Mouse (Mus musculus): ENCODE measurements around the gene Olfr78. TPM values are rescaled to one million over a fixed set of nuclear protein-coding genes. Genes with fewer than 3 reads are reported as not detected.

Gene Olfr78
- 1 to 10 TPM in 1 of 2 experiments, under 1 TPM in 1; 0.83 to 1.9 TPM for total RNA-seq (2021)
- long read RNA-seq, experiment 1, partial matches to known transcripts = 0 of 1 reads
- long read RNA-seq, experiment 1, other reads (novel, unspliced or antisense) = 0 of 1 reads
- long read RNA-seq, experiment 2, partial matches to known transcripts = 0 of 1 reads
- long read RNA-seq, experiment 2, other reads (novel, unspliced or antisense) = 0 of 1 reads

DNA sequence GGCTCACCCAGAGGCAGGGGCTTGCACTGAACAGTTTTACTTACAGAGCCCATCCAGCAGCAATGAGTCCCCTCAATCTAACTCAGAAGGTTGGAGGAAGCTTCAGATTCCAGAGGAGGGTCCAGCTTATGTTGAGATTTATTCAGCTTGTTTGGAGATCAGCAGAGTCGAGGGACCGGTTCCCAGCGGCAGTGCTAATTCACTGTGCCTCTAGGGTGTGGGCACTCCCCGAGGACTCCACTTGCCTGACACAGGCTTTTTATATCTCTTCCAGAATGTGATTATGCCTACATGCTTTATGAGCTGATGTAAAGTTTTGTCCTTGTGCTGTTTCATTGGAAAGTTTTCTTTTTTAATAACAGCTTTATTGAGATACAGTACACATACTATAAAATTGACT is at the start of gene Olfr78, which contains the start of gene Olfr560:
TSS of gene Olfr78 (minus strand) at position 206 of the 400 bp plus-strand sequence.
TSS of gene Olfr560 (minus strand) at position 101 of the 400 bp plus-strand sequence.
- DNase-seq (ENCODE audit: low spot score in 2 of 2) = no peak

DNA sequence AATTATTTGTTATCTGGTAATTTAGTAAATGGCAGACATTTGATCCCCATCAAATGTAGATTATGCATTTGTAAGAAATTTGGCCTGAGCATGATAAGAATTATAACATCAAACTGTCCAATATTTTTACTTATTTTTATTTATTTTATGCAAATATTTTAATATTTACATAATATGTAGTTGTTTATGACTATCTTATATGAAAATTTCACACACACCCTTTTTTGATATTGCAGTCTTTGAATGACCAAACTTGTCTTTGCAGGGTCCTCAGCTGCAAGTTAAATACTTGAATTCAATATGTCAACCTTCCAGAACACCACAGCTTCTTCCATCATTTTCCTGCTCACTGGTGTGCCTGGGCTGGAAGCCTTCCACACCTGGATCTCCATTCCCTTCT is 43.9 kb upstream of the Olfr78 start, which contains the start of gene Olfr564:
TSS of gene Olfr564 (plus strand) at position 301 of the 400 bp plus-strand sequence.
- DNase-seq (ENCODE audit: low spot score in 2 of 2) = no peak

DNA sequence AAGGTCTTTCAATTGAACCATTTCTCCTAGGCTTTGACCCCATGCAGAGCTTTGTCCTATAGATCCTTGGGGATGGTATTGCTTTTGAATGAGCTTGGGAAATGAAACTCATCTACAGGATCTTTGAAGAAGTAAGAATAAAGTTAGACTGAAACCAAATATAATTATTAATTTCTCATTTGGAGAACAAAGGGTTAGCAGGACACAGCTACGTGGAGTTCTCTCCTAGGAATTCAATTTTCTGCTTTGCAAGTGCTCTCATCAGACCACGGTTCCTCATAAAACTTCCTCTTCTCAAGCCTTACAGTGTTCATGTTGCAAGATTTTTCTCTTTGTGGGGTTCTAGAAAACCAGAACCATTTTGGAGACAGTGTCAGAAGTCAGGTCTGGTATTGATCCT is 11.7 kb upstream of the Olfr78 start, which contains the start of gene Olfr561:
TSS of gene Olfr561 (plus strand) at position 301 of the 400 bp plus-strand sequence.
- no peak for DNase-seq (ENCODE audit: low spot score in 2 of 2)

DNA sequence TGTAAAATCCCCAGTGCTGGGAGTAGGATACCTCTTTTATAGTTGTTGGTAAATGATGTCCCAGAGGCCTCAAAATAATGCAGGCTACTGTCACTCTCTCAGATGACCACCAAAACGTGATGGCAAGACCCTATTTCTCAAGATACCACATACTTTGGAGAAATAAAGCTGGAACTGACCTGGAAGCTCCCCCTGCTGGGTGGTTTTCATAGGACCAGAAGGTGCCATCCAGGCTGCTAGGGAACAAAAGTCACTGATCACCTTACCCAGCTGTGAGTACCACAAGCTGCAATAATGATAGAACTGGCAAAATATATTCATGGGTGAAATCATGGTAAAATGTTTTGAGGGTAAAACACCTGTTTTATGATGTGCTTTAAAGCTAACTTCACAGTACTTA is 7.2 kb downstream of the Olfr78 start:
- no peak for DNase-seq (ENCODE audit: low spot score in 2 of 2)

DNA sequence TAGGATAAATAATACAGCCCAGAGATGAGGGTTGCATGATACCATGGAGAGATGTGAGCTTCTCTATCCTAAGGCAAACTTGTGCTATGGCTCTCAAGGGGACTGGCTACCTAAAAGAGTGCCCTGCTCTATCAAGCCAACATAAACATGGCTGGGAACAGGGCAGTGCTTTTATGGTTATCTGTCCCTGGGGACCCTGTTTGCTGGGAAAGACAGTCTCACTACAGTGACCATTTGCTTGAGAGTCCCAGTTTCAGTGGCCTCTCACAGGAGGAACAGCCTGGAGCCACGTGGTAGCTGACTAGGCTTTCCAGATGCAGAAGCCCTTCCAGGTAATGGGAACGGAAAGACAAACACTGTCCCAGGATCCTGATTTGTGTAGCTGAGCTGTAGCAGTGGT is 21.6 kb downstream of the Olfr78 start:
- DNase-seq (ENCODE audit: low spot score in 2 of 2) = no peak

DNA sequence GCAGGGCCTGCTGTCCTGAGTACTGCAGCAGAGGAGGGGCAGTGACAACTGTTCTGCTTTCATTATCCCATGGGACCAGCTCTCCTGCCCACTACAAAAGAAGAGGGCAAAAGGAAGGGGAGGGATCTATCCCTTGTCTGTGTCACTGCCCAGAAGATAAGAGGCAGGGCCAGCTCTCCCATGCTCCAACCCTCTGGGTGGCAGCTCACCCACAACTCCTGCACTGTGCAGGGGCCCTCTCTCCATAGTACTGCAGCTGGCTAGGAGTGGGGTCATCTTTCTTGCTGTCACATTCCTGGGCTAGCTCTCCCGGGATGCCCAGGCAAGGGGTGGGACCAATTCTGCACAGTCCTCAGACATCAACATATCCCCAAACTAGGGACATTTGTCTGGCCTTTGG is 25.5 kb downstream of the Olfr78 start:
- DNase-seq (ENCODE audit: low spot score in 2 of 2) = no peak

DNA sequence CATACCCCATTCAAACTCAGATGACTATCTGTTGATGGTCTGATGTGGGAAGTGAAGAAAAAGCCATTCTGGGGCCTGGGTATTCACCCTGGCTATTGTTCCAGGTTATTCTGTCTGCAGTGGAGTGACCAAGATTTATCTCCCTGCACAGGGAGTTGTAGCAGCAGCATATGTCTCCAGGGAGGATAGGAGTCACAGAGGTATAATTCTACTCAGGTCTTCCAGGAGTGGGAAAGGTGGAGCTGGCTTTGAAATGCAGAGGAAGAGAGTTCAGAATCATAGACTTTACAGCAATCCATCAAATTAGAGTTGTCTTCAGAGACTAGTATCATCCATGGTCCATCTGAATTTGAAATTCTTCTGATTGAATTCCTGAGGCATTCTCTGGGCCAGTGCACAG is 31.9 kb downstream of the Olfr78 start, which contains the start of gene Olfr559:
TSS of gene Olfr559 (minus strand) at position 101 of the 400 bp plus-strand sequence.
- no peak for DNase-seq (ENCODE audit: low spot score in 2 of 2)

DNA sequence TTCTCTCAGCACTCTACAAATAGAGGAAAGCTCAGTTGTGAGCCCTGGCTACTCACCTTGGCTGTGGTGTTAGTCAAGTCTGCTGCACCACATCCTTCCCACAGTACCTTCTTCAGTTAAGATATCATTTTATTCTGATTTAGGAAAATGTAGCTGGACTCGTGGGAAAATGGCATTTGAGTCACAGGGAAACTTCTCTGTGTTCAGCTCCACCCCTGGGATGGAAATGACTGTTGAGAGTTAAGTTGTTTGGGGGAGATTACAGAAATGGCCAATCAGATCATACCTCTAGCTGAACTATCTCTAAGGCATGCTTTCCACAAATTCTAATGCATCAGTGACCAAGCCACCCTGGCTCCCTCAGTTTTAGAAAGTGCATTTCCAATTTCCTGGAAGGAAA is 40.3 kb downstream of the Olfr78 start, which contains the start of gene Olfr33:
TSS of gene Olfr33 (minus strand) at position 101 of the 400 bp plus-strand sequence.
- no peak for DNase-seq (ENCODE audit: low spot score in 2 of 2)

DNA sequence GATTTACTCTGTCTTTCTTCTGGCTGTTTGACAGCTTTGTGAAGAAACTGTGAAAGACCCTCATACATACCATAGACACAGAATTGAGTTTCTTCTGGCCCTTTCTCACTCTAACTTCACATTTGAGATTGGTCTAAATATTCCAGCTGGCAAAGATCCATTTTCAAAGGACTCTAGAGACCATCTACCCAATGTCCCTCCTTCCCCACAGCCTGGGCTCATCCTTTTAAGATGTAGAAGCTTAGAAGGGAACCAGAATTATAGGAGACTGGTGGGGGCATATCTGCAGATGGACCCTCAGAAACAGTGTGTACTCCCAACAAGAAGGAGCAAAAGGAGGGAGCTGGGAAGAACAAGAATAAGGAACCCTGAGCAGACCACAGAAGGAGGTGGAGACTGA is 57.4 kb downstream of the Olfr78 start, which contains the start of gene Olfr558:
TSS of gene Olfr558 (plus strand) at position 301 of the 400 bp plus-strand sequence.
- no peak for DNase-seq (ENCODE audit: low spot score in 2 of 2)

DNA sequence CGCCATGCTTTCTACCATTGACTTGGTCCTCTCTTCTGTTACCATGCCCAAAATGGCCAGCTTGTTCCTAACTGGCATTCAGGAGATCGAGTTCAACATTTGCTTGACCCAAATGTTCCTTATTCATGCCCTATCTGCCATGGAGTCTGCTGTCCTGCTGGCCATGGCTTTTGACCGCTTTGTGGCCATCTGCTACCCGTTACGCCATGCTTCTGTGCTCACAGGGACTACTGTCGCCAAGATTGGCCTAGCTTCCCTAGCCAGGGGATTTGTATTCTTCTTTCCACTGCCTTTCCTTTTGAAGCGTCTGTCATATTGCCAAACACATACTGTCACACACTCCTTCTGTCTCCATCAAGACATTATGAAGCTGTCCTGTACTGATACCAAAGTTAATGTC is 60.8 kb downstream of the Olfr78 start:
- no peak for DNase-seq (ENCODE audit: low spot score in 2 of 2)

DNA sequence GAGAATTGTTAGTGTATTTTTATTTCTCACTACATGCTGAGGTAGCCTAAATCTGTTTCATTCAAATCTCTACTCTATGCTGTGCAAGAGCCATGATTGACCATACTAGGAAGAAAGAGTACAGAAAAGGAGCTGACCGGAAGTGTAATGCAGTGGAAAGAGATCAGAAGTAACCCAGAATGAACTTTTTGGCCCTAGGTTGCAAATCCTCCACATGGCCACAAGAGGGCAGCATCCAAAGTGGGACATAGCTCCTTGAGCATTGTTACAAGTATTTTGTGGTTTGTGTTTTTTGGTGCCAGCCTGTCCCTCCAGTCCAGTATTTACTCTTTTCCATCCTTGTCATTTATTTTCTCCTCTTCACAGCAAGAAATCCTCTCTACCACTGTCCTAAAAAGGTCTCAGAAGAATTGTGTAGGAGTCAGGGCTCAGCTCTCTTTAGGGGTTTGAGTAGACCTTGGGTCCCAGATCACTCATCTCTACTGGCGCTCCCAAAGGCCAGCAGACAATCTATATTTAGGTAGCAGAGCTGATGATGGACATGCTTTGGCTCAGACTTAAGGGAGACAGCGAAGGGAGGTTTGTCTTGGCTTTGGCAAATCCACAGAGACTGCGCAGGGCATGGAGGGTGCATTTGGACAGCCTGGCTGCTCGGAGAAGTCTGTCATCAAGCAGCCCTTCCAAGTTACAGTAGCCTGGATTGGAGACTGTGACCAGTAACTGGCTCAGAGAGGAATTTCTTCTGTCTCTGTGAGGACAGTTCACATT is 63.7 kb downstream of the Olfr78 start, which contains the start of gene Olfr557:
TSS of gene Olfr557 (plus strand) at position 553 of the 768 bp plus-strand sequence.
- no peak for DNase-seq (ENCODE audit: low spot score in 2 of 2)

Other genes with a start within 250 kb of the Olfr78 start
- not detected for gene Olfr547, start 224.7 kb downstream of the Olfr78 start, total RNA-seq (2021)
- gene Olfr548-ps1, start 218.6 kb downstream of the Olfr78 start, total RNA-seq (2021) = not detected
- not detected for gene Olfr549, start 209.6 kb downstream of the Olfr78 start, total RNA-seq (2021)
- gene Trim21, start 194.0 kb downstream of the Olfr78 start, total RNA-seq (2021) = 1 to 10 TPM; 4.7 to 6.4 TPM
- gene Olfr550, start 188.0 kb downstream of the Olfr78 start, total RNA-seq (2021) = under 1 TPM in 1 of 2 experiments, not detected in 1; 0.10 TPM
- not detected for gene Olfr551, start 167.6 kb downstream of the Olfr78 start, total RNA-seq (2021)
- gene Olfr552, start 161.7 kb downstream of the Olfr78 start, total RNA-seq (2021) = not detected
- not detected for gene Olfr553, start 141.3 kb downstream of the Olfr78 start, total RNA-seq (2021)
- gene Olfr554, start 121.0 kb downstream of the Olfr78 start, total RNA-seq (2021) = not detected
- gene Olfr555, start 100.6 kb downstream of the Olfr78 start, total RNA-seq (2021) = not detected
- gene Olfr556, start 94.6 kb downstream of the Olfr78 start, total RNA-seq (2021) = not detected
- gene Trim68, start 72.1 kb downstream of the Olfr78 start, total RNA-seq (2021) = 1 to 10 TPM; 7.2 to 9.0 TPM
- gene Olfr557, start 63.6 kb downstream of the Olfr78 start, total RNA-seq (2021) = not detected
- 1 to 10 TPM; 3.3 to 5.2 TPM for gene Olfr558, start 57.3 kb downstream of the Olfr78 start, total RNA-seq (2021)
- gene Olfr33, start 40.4 kb downstream of the Olfr78 start, total RNA-seq (2021) = not detected
- gene Olfr559, start 32.0 kb downstream of the Olfr78 start, total RNA-seq (2021) = not detected
- gene Olfr560, start 105 bp downstream of the Olfr78 start, total RNA-seq (2021) = under 1 TPM in 1 of 2 experiments, not detected in 1; 0.17 TPM
- under 1 TPM in 1 of 2 experiments, not detected in 1; 0.27 TPM for gene Olfr561, start 11.8 kb upstream of the Olfr78 start, total RNA-seq (2021)
- not detected for gene Olfr564, start 44.0 kb upstream of the Olfr78 start, total RNA-seq (2021)
- not detected for gene Olfr566, start 99.3 kb upstream of the Olfr78 start, total RNA-seq (2021)
- not detected for gene Olfr568, start 117.7 kb upstream of the Olfr78 start, total RNA-seq (2021)
- gene Olfr569, start 131.4 kb upstream of the Olfr78 start, total RNA-seq (2021) = not detected
- not detected for gene Olfr570, start 135.1 kb upstream of the Olfr78 start, total RNA-seq (2021)
- gene Olfr571, start 158.1 kb upstream of the Olfr78 start, total RNA-seq (2021) = not detected
- gene Olfr572, start 164.9 kb upstream of the Olfr78 start, total RNA-seq (2021) = not detected
- not detected for gene Olfr573-ps1, start 183.1 kb upstream of the Olfr78 start, total RNA-seq (2021)
- gene Olfr574, start 189.0 kb upstream of the Olfr78 start, total RNA-seq (2021) = not detected
- not detected for gene Olfr575, start 199.3 kb upstream of the Olfr78 start, total RNA-seq (2021)
- not detected for gene Olfr576, start 203.2 kb upstream of the Olfr78 start, total RNA-seq (2021)
- not detected for gene Olfr577, start 216.5 kb upstream of the Olfr78 start, total RNA-seq (2021)
- not detected for gene Olfr578, start 229.9 kb upstream of the Olfr78 start, total RNA-seq (2021)

Data from gastrocnemius, postnatal 4 days (tissue).